Mouse (Mus musculus) stomach, postnatal 0 days (tissue): ENCODE measurements around the gene Elp4.

Experiments
- CTCF ChIP-seq: IDR thresholded peaks from 2 replicates; pipeline ENCODE4 v1.5.1; 2016; ENCODE audit warnings: antibody characterized with exemption, low read depth, mild to moderate bottlenecking, moderate library complexity
- EP300 ChIP-seq: optimal IDR thresholded peaks from 2 replicates; pipeline ENCODE3; 2016; ENCODE audit warnings: antibody characterized with exemption

- TF ChIP-seq CTCF (no peak), EP300 (no peak)
Observed at GRCm38 (mm10) chr2:105746896-105747295, 157.5 kb downstream of the Elp4 start.
